Mouse (Mus musculus) liver, adult 2 months (tissue): ENCODE measurements around the gene Slc35b4. TPM values are rescaled to one million over a fixed set of nuclear protein-coding genes. Genes with fewer than 3 reads are reported as not detected.

Source experiments
- DNase-seq: peaks from one replicate; pipeline ENCODE4 v3.0.0-alpha.2; 2011; ENCODE audit warnings: low read depth, low spot score; ENCODE audit errors: extremely low read depth
- H3K27ac ChIP-seq: fragments of 200-500 bp; replicated peaks from 2 replicates; pipeline ENCODE4 v1.5.1; 2012; ENCODE audit warnings: low read depth, mild to moderate bottlenecking, control low read depth, inconsistent platforms, low read length; ENCODE audit not compliant: insufficient read depth
- H3K27me3 ChIP-seq: fragments of 200-500 bp; 2 replicates; pipeline ENCODE4 v1.6.1; 2012; ENCODE audit warnings: mild to moderate bottlenecking, moderate library complexity, low read length, inconsistent platforms; ENCODE audit not compliant: control insufficient read depth, insufficient read depth
- H3K36me3 ChIP-seq: fragments of 200-500 bp; 2 replicates; pipeline ENCODE4 v1.6.1; 2012; ENCODE audit warnings: low read length, inconsistent platforms; ENCODE audit not compliant: control insufficient read depth, insufficient read depth
- H3K4me1 ChIP-seq: fragments of 200-500 bp; 2 replicates; pipeline ENCODE4 v1.6.1; 2011; ENCODE audit warnings: low read length; ENCODE audit not compliant: control insufficient read depth, insufficient read depth
- H3K4me3 ChIP-seq: fragments of 200-500 bp; 2 replicates; pipeline ENCODE4 v1.5.1; 2011; ENCODE audit warnings: low read depth, mild to moderate bottlenecking, control low read depth, low read length, moderate library complexity; ENCODE audit not compliant: insufficient read depth
- H3K79me2 ChIP-seq: fragments of 200-500 bp; 2 replicates; pipeline ENCODE4 v1.6.1; 2012; ENCODE audit warnings: inconsistent platforms, mild to moderate bottlenecking, low read length, moderate library complexity; ENCODE audit not compliant: control insufficient read depth, insufficient read depth
- H3K9ac ChIP-seq: fragments of 200-500 bp; 2 replicates; pipeline ENCODE4 v1.6.1; 2012; ENCODE audit warnings: low read depth, mild to moderate bottlenecking, control low read depth, inconsistent platforms, low read length
- CTCF ChIP-seq: fragments of 200-500 bp; IDR thresholded peaks from 2 replicates; pipeline ENCODE4 v1.5.1; 2011; ENCODE audit warnings: low read depth, low read length, control low read depth
- POLR2A ChIP-seq: fragments of 200-500 bp; IDR thresholded peaks from 2 replicates; pipeline ENCODE4 v1.6.1; 2011; ENCODE audit warnings: low read length, control low read depth; ENCODE audit not compliant: insufficient read depth; ENCODE audit errors: extremely low read depth
- WGBS: fragments of 180-500 bp; shearing (Covaris S2); methylation state at CpG from one replicate; pipeline ENCODE4 v1.1.7; 2018; 5-methylcytosine and 5-hydroxymethylcytosine counted together
- polyA plus RNA-seq: library from polyadenylated mRNA; depleted of rRNA; stranded (reverse); fragments of >200 nt; gene quantifications from 2 replicates; pipeline ENCODE4 v1.2.3, GENCODE M21; 2012; rRNA removed
- total RNA-seq: library from RNA; depleted of rRNA; stranded (reverse); fragments of >200 nt; gene quantifications from 2 replicates; pipeline ENCODE4 v1.2.3, GENCODE M21; 2014; rRNA removed

Slc35b4 gene
- total RNA-seq (9.7 and 13.2 TPM in 2 replicates), polyA plus RNA-seq (16.0 and 17.6 TPM in 2 replicates)

DNA sequence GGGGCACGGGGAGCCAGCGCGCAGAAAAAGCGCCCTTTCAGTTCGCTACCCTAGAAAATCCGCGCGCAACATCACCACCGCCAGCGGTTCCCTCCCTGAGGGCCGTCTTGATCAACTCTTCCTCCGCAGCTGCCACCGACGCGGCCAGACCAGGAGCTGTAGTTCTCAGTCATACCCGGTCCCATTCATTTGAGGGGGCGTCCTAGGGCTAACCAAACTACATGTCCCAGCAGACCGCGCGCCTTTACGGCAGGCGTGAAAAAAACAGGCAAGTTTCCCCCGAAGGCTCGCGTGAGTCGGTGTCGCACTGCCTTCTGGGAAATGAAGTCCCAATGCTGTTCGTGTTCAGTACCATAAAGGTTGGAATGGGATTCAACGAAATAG lies at the start of gene Slc35b4:
TSS of gene Slc35b4 (minus strand) at position 248 of the 384 bp plus-strand sequence.
- DNase-seq: peak; percentile 94
- Histone ChIP-seq H3K27ac (peak within 1 kb of the TSS; percentile 71), H3K79me2 (peaks cover 17% of the 10 kb centered on the region; the same call in 1 of the 2 replicates), H3K27me3 (no peaks in the 10 kb centered on the region), H3K9ac (peak within 1 kb of the TSS; percentile 69), H3K4me3 (peak within 1 kb of the TSS; percentile 77), H3K4me1 (peaks cover 11% of the 10 kb centered on the region), H3K36me3 (no peaks in the 10 kb centered on the region)
- TF ChIP-seq POLR2A (0 out of 2 replicates have a peak, but pooled peaks have one; percentile 34), CTCF (no peak)
- under 1% methylated on average over 29 of the region's 29 CpGs for WGBS

DNA sequence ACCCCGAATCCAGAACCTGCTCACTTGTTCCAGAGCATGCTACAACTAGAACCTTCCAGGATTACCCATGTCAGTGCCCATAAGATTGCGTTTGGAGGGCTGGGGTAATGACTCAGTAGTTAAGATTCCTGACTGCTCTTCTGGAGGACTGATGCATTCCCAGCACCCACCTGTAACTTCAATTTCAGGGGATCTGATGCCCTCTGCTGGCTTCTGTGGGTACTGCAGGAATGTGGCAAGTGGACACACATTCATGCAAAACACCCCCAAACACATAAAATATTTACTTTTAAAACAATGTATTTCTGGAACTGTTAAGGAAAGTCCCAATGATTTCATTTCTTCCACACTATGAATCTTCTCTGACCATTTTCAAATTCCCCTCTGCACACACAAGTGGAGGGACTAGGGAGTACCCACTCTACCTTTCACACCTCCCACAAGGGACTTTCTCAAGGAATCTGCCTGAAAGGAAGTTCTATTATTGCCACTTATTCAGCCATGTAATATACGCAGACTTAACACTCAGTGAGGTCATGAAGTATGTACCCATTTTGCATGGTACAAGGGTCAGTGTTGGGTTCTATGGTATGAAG lies 48.2 kb upstream of the Slc35b4 start:
- TF ChIP-seq CTCF (no peak), POLR2A (no peak)
- no peak overlapping the region for H3K27ac ChIP-seq
- H3K9ac ChIP-seq: no peak overlapping the region
- WGBS: 97% methylated on average over 3 of the region's 3 CpGs
- H3K4me3 ChIP-seq: no peak overlapping the region
- no peak for DNase-seq
- no peaks in the 10 kb centered on the region for H3K79me2 ChIP-seq
- no peaks in the 10 kb centered on the region for H3K27me3 ChIP-seq
- no peaks in the 10 kb centered on the region for H3K4me1 ChIP-seq
- H3K36me3 ChIP-seq: no peaks in the 10 kb centered on the region

DNA sequence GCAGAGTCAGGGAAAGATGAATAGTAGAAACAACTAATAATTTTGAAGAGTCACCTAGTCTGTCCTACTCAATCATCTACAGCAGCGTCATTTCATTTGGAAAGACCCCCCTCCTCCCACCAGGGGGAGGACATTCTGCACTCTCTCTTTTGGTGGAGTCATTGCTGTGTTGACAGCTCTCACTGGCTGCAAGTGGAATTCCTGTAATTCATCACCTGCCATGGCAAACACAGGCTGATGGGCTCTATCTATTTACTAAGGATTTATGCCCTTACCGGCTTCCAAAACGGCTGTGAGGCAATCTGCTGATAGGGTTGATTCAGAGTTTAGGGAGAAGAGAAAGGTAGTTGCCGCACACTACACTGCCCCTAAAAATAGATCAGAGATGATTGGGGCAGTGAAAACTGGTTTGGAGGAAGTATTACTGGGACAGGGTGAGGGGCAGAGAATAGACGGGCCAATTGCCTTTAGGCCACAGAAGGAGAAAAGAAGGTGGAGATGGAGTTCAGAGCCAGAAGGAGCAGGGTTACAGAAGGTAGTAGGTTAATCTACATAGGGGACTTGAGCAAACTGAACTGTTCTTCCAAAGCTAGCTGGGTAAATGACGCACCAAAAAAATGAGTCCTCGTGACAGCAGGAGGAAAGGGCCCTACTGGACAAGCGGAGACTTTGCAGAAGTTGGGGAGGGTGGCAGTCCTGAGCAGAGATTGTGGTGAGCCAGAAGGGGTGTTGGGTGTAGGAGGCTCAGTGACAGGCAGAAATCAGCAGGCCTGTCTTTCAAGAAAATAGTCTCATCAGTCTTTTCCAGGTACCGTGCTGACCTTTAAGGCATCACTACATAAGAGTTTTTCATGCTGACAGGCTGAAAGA lies 39.8 kb upstream of the Slc35b4 start:
- Histone ChIP-seq H3K4me3 (no peak overlapping the region), H3K27me3 (no peaks in the 10 kb centered on the region), H3K4me1 (no peaks in the 10 kb centered on the region), H3K9ac (no peak overlapping the region), H3K27ac (no peak overlapping the region), H3K36me3 (no peaks in the 10 kb centered on the region), H3K79me2 (no peaks in the 10 kb centered on the region)
- 46% methylated on average over 9 of the region's 9 CpGs for WGBS
- DNase-seq: no peak
- TF ChIP-seq CTCF (no peak), POLR2A (no peak)

DNA sequence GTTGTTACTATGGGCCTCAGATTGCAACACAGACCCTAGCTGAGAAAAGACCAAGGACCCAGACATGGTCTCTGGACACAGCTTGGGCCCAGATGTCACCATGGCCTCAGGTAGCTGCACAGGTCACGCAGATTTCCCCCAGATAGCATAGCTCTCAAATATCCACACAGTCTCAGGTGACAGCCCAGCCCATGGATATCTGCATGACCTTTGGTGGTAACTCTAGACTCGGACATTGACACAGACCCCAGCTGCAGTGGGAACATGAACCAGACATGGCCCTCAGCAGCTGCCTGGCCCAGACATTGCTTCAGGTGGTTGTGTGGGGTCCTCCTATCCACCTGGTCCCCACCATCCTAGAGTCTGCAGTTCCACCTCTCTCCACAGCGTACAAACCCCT lies 28.8 kb upstream of the Slc35b4 start:
- Histone ChIP-seq H3K4me1 (no peaks in the 10 kb centered on the region), H3K27me3 (no peaks in the 10 kb centered on the region), H3K79me2 (no peaks in the 10 kb centered on the region), H3K4me3 (no peak overlapping the region), H3K27ac (no peak overlapping the region), H3K36me3 (no peaks in the 10 kb centered on the region), H3K9ac (no peak overlapping the region)
- WGBS: 92% methylated on average over 3 of the region's 3 CpGs
- no peak for DNase-seq
- TF ChIP-seq POLR2A (no peak), CTCF (no peak)

DNA sequence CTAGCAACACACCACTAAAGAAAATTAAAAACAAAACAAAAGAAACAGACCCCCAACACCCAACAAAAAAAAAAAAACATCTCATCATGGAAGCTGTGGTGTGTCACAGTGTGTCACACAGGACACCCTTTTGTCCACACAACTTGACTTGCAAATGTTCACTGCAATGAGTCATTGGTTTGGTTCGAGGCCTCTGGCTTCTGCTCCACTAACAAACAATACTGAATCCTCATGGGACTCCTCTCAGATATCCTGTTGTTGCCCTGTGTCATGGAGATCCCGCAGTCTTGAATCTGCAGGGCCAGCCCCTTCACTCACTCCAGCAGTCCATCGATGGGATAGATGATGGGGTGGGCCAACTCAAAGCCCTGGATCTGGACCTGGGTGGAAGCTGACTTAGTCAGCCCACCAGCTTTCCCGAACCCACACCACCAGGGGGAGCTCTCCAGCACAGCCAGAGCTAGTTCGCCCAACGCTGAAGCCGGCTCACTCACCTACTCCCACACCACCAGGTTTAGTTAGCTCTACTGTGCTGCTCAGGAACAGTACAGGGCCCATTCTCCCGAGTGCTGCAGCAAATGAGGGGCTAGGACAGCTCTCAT lies 28.2 kb upstream of the Slc35b4 start:
- Histone ChIP-seq H3K79me2 (no peaks in the 10 kb centered on the region), H3K27me3 (no peaks in the 10 kb centered on the region), H3K36me3 (no peaks in the 10 kb centered on the region), H3K4me3 (no peak overlapping the region), H3K9ac (no peak overlapping the region), H3K4me1 (no peaks in the 10 kb centered on the region), H3K27ac (no peak overlapping the region)
- WGBS: 73% methylated on average over 8 of the region's 8 CpGs
- TF ChIP-seq POLR2A (no peak), CTCF (peak; percentile 61)
- no peak for DNase-seq

DNA sequence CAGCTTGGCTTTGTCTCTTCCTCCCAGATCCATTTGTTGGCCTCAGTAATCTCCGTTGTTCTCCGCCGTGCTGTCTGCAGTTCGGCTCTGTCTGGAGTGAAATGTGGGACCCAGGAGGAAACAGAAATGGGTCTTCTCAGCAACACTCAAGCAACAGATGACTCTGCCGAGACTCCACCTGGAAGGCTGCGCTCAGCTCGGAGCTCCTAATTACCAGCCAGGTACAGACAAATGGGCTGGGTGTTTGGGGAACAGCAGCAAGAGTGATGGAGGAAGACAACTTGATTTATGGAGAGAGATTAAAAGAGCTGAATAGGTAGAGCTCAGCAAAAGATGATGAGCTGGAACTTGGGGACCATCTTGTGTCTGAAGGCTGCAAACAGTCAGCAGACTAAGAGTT lies 26.6 kb upstream of the Slc35b4 start:
- no peak overlapping the region for H3K27ac ChIP-seq
- H3K4me1 ChIP-seq: no peaks in the 10 kb centered on the region
- no peak for DNase-seq
- WGBS: 88% methylated on average over 7 of the region's 7 CpGs
- no peak overlapping the region for H3K4me3 ChIP-seq
- H3K27me3 ChIP-seq: no peaks in the 10 kb centered on the region
- H3K36me3 ChIP-seq: no peaks in the 10 kb centered on the region
- H3K9ac ChIP-seq: no peak overlapping the region
- TF ChIP-seq POLR2A (no peak), CTCF (no peak)
- H3K79me2 ChIP-seq: no peaks in the 10 kb centered on the region
